Mouse (Mus musculus): ENCODE measurements around the gene Agrp.
"Not testable (repeated sequence)": the region's sequence is repeated elsewhere in the genome, so short reads cannot be mapped to it uniquely, and the experiment has no call there.

Agrp gene

GRCm38 (mm10) chr8:105604804-105605381 is 32.3 kb downstream of the Agrp start, which contains the start of gene Ripor1:
Ripor1 (plus strand) TSS chr8:105605255.
- TF ChIP-seq POU5F1 (IDR thresholded peaks at IDR 0.05; ENCODE audit: borderline replicate concordance, low read length) (no peak), CTCF (conservative IDR thresholded peaks at IDR 0.05; ENCODE audit: low read length) (peak; percentile 65), NANOG (IDR thresholded peaks at IDR 0.05; ENCODE audit: borderline replicate concordance, low read length) (no peak)
- peaks cover 55% of the 10 kb centered on the region for H3K4me1 ChIP-seq (replicated peaks; ENCODE audit: low read depth, low read length)
- peak within 1 kb of the TSS; percentile 84 for H3K4me3 ChIP-seq (replicated peaks; ENCODE audit: low read length)
- H3K9me3 ChIP-seq (ENCODE audit: low read length): no peaks in the 10 kb centered on the region
- H3K36me3 ChIP-seq (ENCODE audit: insufficient read depth, low read length): no peaks in the 10 kb centered on the region
- H3K27me3 ChIP-seq (ENCODE audit: insufficient read depth, low read length): peaks cover 22% of the 10 kb centered on the region

- not testable (repeated sequence) for H3K9me3 ChIP-seq (ENCODE audit: low read length); H3K36me3 ChIP-seq (ENCODE audit: insufficient read depth, low read length); H3K4me3 ChIP-seq (replicated peaks; ENCODE audit: low read length)
- peaks cover 22% of the 10 kb centered on the region for H3K27me3 ChIP-seq (ENCODE audit: insufficient read depth, low read length)
- peaks cover 42% of the 10 kb centered on the region for H3K4me1 ChIP-seq (replicated peaks; ENCODE audit: low read depth, low read length)
These were observed 34.7 kb downstream of the Agrp start for GRCm38 (mm10) chr8:105602540-105602939.

DNA sequence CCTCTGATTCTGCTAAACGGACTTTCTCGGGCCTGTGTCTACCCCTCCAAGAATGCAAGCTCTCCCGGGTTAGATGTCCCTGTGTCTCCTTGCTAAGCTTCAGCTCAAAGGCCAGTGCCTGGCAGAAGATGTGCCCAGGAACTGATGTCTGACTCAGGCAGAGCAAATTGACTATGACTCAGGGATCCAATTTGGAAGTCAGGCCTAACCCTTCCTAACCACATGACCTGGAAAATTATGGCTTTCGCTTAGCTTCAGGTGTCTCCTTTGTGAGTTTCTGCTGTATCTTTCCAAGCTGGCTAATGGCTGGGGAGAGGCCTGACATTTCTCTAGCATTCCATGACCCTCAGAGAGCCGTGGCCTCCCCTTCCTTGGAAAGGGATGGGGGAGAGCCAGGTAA is 35.9 kb downstream of the Agrp start:
- Histone ChIP-seq H3K36me3 (ENCODE audit: insufficient read depth, low read length) (no peaks in the 10 kb centered on the region), H3K4me3 (replicated peaks; ENCODE audit: low read length) (no peak overlapping the region), H3K27me3 (ENCODE audit: insufficient read depth, low read length) (peaks cover 22% of the 10 kb centered on the region), H3K9me3 (ENCODE audit: low read length) (no peaks in the 10 kb centered on the region), H3K4me1 (replicated peaks; ENCODE audit: low read depth, low read length) (peaks cover 42% of the 10 kb centered on the region)
- TF ChIP-seq NANOG (IDR thresholded peaks at IDR 0.05; ENCODE audit: borderline replicate concordance, low read length) (no peak), POU5F1 (IDR thresholded peaks at IDR 0.05; ENCODE audit: borderline replicate concordance, low read length) (no peak), CTCF (conservative IDR thresholded peaks at IDR 0.05; ENCODE audit: low read length) (no peak)

DNA sequence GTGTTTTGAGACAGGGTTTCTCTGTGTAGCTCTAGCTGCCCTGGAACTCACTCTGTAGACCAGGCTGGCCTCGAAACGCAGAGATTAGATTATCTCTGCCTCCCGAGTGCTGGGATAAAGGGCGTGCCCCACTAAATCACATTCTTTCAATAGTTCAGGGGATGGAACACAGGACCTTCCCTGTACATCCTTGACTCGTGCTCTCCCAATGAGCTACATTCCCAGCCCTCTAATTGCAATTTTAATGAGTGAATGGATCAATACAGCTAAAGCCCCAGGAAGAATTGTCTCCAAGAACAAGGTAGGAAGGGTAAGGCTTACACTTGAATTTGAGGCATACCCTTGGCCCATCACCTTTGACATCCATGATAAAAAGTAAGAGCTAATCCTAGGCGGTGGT is 38.4 kb downstream of the Agrp start:
- no peak overlapping the region for H3K4me3 ChIP-seq (replicated peaks; ENCODE audit: low read length)
- H3K27me3 ChIP-seq (ENCODE audit: insufficient read depth, low read length): peaks cover 33% of the 10 kb centered on the region
- H3K4me1 ChIP-seq (replicated peaks; ENCODE audit: low read depth, low read length): peaks cover 41% of the 10 kb centered on the region
- TF ChIP-seq CTCF (conservative IDR thresholded peaks at IDR 0.05; ENCODE audit: low read length) (no peak), NANOG (IDR thresholded peaks at IDR 0.05; ENCODE audit: borderline replicate concordance, low read length) (no peak), POU5F1 (IDR thresholded peaks at IDR 0.05; ENCODE audit: borderline replicate concordance, low read length) (no peak)
- no peaks in the 10 kb centered on the region for H3K36me3 ChIP-seq (ENCODE audit: insufficient read depth, low read length)
- no peaks in the 10 kb centered on the region for H3K9me3 ChIP-seq (ENCODE audit: low read length)

DNA sequence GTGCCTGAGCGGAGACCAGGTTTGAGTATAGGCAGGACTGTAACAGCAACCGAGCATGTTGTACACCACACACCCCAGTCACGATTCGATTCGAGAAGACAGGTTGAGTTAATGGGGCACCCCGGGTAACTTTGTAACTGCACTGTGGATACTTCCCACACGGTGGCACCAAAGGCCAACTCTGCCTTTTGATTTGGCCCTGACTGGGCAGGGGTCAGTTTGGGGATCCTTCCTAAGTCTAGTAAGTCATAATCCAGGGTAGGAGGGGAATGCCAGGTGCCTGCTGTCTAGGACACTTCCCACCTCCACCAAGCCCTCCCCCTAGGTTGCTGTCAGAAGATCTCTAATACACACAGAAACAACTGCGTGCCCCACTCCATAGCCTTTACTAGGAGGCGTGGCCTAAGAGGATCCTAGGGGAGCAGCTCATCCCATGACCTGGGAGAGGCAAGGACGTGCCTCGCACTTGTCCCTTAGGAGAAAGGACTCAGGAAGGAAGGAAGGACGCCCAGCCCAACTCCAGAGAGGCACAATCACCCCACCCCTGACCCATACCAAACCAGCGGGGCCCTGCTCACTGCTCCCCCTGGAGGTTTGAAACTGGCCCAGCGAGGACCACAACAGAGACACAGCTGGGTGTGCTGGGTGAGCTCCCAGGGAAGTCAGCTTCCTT is 40.7 kb downstream of the Agrp start:
- no peaks in the 10 kb centered on the region for H3K36me3 ChIP-seq (ENCODE audit: insufficient read depth, low read length)
- peaks cover 32% of the 10 kb centered on the region for H3K4me1 ChIP-seq (replicated peaks; ENCODE audit: low read depth, low read length)
- H3K27me3 ChIP-seq (ENCODE audit: insufficient read depth, low read length): peaks cover 29% of the 10 kb centered on the region
- peak; percentile 60 for TF ChIP-seq CTCF (conservative IDR thresholded peaks at IDR 0.05; ENCODE audit: low read length)
- TF ChIP-seq NANOG (IDR thresholded peaks at IDR 0.05; ENCODE audit: borderline replicate concordance, low read length): no peak
- no peak for TF ChIP-seq POU5F1 (IDR thresholded peaks at IDR 0.05; ENCODE audit: borderline replicate concordance, low read length)
- peak overlapping the region; percentile 32; the same call in 1 of the 2 replicates for H3K4me3 ChIP-seq (replicated peaks; ENCODE audit: low read length)
- no peaks in the 10 kb centered on the region for H3K9me3 ChIP-seq (ENCODE audit: low read length)

- TF ChIP-seq NANOG (IDR thresholded peaks at IDR 0.05; ENCODE audit: borderline replicate concordance, low read length) (no peak), CTCF (conservative IDR thresholded peaks at IDR 0.05; ENCODE audit: low read length) (no peak), POU5F1 (IDR thresholded peaks at IDR 0.05; ENCODE audit: borderline replicate concordance, low read length) (no peak)
- H3K4me1 ChIP-seq (replicated peaks; ENCODE audit: low read depth, low read length): peaks cover 32% of the 10 kb centered on the region
These were observed 42.5 kb downstream of the Agrp start for GRCm38 (mm10) chr8:105594451-105595242.

DNA sequence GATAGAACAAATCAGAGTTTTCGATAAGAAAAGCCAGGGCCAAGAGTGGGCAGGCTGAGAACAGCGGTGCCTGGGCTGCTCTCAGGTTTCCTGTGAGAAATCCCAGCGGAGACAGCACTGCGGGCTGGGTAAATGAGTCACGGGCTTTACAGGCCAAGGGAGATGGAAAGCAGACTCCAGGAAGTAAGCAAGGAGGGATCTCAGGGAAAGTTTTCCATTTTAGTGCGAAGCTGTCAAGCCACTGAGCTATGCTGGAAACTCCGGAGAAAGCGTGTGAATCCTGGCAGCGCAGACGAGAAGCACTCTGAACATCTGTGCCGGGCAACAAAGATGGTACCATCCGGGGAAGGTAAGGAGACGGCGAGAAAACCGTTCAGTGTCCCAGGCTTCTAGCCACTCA is 43.3 kb downstream of the Agrp start:
- TF ChIP-seq POU5F1 (IDR thresholded peaks at IDR 0.05; ENCODE audit: borderline replicate concordance, low read length): no peak
- no peak for TF ChIP-seq NANOG (IDR thresholded peaks at IDR 0.05; ENCODE audit: borderline replicate concordance, low read length)
- no peak for TF ChIP-seq CTCF (conservative IDR thresholded peaks at IDR 0.05; ENCODE audit: low read length)
- peaks cover 32% of the 10 kb centered on the region for H3K4me1 ChIP-seq (replicated peaks; ENCODE audit: low read depth, low read length)
- no peaks in the 10 kb centered on the region for H3K36me3 ChIP-seq (ENCODE audit: insufficient read depth, low read length)
- H3K4me3 ChIP-seq (replicated peaks; ENCODE audit: low read length): peak overlapping the region; percentile 51
- H3K27me3 ChIP-seq (ENCODE audit: insufficient read depth, low read length): peaks cover 24% of the 10 kb centered on the region
- H3K9me3 ChIP-seq (ENCODE audit: low read length): no peaks in the 10 kb centered on the region

More at GRCm38 (mm10) chr8:105594451-105595242, 42.5 kb downstream of the Agrp start:
- Histone ChIP-seq H3K9me3 (ENCODE audit: low read length) (no peaks in the 10 kb centered on the region), H3K36me3 (ENCODE audit: insufficient read depth, low read length) (no peaks in the 10 kb centered on the region), H3K27me3 (ENCODE audit: insufficient read depth, low read length) (peaks cover 24% of the 10 kb centered on the region), H3K4me3 (replicated peaks; ENCODE audit: low read length) (0 out of 2 replicates have a peak overlapping the region, but pooled peaks have one; percentile 51)

- Histone ChIP-seq H3K9me3 (ENCODE audit: low read length) (no peaks in the 10 kb centered on the region), H3K27me3 (ENCODE audit: insufficient read depth, low read length) (peaks cover 29% of the 10 kb centered on the region), H3K4me3 (replicated peaks; ENCODE audit: low read length) (no peak overlapping the region), H3K36me3 (ENCODE audit: insufficient read depth, low read length) (no peaks in the 10 kb centered on the region), H3K4me1 (replicated peaks; ENCODE audit: low read depth, low read length) (peaks cover 30% of the 10 kb centered on the region)
- TF ChIP-seq CTCF (conservative IDR thresholded peaks at IDR 0.05; ENCODE audit: low read length): no peak
- no peak for TF ChIP-seq NANOG (IDR thresholded peaks at IDR 0.05; ENCODE audit: borderline replicate concordance, low read length)
- no peak for TF ChIP-seq POU5F1 (IDR thresholded peaks at IDR 0.05; ENCODE audit: borderline replicate concordance, low read length)
These were observed 44.8 kb downstream of the Agrp start for GRCm38 (mm10) chr8:105592431-105592830.

All from E14TG2a.4 (cell line).